Mouse (Mus musculus): Measurements from ENCODE around the gene Prkaca.
A peak's percentile ranks its signal among the peaks of the same experiment; 100 is the strongest.
"Not testable (repeated sequence)": the region's sequence is repeated elsewhere in the genome, so short reads cannot be mapped to it uniquely, and the experiment has no call there.

Gene Prkaca

GRCm38 (mm10) chr8:84002957-84003611 lies 30.3 kb downstream of the Prkaca start:
- no peak for DNase-seq (ENCODE audit: low spot score in 2 of 2)

GRCm38 (mm10) chr8:84003612-84004246 lies 30.9 kb downstream of the Prkaca start:
- no peak for DNase-seq (ENCODE audit: low spot score in 2 of 2)

GRCm38 (mm10) chr8:84004533-84005201 lies 31.9 kb downstream of the Prkaca start:
- DNase-seq (ENCODE audit: low spot score in 2 of 2), result peak; percentile 83 to 87

GRCm38 (mm10) chr8:84005502-84005901 lies 32.7 kb downstream of the Prkaca start:
- not testable (repeated sequence) for DNase-seq (ENCODE audit: low spot score in 2 of 2)

GRCm38 (mm10) chr8:84008362-84008761 lies 35.6 kb downstream of the Prkaca start:
- no peak for DNase-seq (ENCODE audit: low spot score in 2 of 2)

- peak; percentile 83 to 89 for DNase-seq (ENCODE audit: low spot score in 2 of 2)
Observed at GRCm38 (mm10) chr8:84009876-84010275, 37.1 kb downstream of the Prkaca start.

- peak; percentile 59 to 71 for DNase-seq (ENCODE audit: low spot score in 2 of 2)
Observed at GRCm38 (mm10) chr8:84010625-84011611, 38.1 kb downstream of the Prkaca start.

- no peak for DNase-seq (ENCODE audit: low spot score in 2 of 2)
Observed at GRCm38 (mm10) chr8:84011705-84012498, 39.1 kb downstream of the Prkaca start, which contains the start of gene 2210011C24Rik. Gene 2210011C24Rik, minus strand, starts transcription at chr8:84012171.

- DNase-seq (ENCODE audit: low spot score in 2 of 2), result no peak
Observed at GRCm38 (mm10) chr8:84012499-84013165, 39.8 kb downstream of the Prkaca start.

- DNase-seq (ENCODE audit: low spot score in 2 of 2), result no peak
Observed at GRCm38 (mm10) chr8:84015833-84016232, 43.0 kb downstream of the Prkaca start.

- no peak for DNase-seq (ENCODE audit: low spot score in 2 of 2)
Observed at GRCm38 (mm10) chr8:84019738-84020137, 46.9 kb downstream of the Prkaca start.

GRCm38 (mm10) chr8:84021096-84021495 lies 48.3 kb downstream of the Prkaca start, which contains the start of gene Palm3:
Gene Palm3, plus strand, starts transcription at chr8:84021471.
- DNase-seq (ENCODE audit: low spot score in 2 of 2), result no peak

- no peak for DNase-seq (ENCODE audit: low spot score in 2 of 2)
Observed at GRCm38 (mm10) chr8:84021569-84021968, 48.8 kb downstream of the Prkaca start.

- DNase-seq (ENCODE audit: low spot score in 2 of 2), result no peak
Observed at GRCm38 (mm10) chr8:84023085-84023484, 50.3 kb downstream of the Prkaca start.

GRCm38 (mm10) chr8:84023631-84024030 lies 50.8 kb downstream of the Prkaca start:
- DNase-seq (ENCODE audit: low spot score in 2 of 2), result no peak

- peak in 1 of 2 experiments; percentile 63 for DNase-seq (ENCODE audit: low spot score in 2 of 2)
Observed at GRCm38 (mm10) chr8:84024171-84024570, 51.4 kb downstream of the Prkaca start.

GRCm38 (mm10) chr8:84025863-84026262 lies 53.1 kb downstream of the Prkaca start:
- peak in 1 of 2 experiments; percentile 32 for DNase-seq (ENCODE audit: low spot score in 2 of 2)

- no peak for DNase-seq (ENCODE audit: low spot score in 2 of 2)
Observed at GRCm38 (mm10) chr8:84027449-84027848, 54.7 kb downstream of the Prkaca start.

GRCm38 (mm10) chr8:84029272-84029671 lies 56.5 kb downstream of the Prkaca start:
- no peak for DNase-seq (ENCODE audit: low spot score in 2 of 2)

GRCm38 (mm10) chr8:84032777-84033176 lies 60.0 kb downstream of the Prkaca start:
- DNase-seq (ENCODE audit: low spot score in 2 of 2), result no peak

Measured in cerebellum, postnatal 4 days (tissue).